Mouse (Mus musculus) layer of hippocampus, postnatal 36 days (tissue): ENCODE measurements around the gene Rrn3. TPM values are rescaled to one million over a fixed set of nuclear protein-coding genes. Genes with fewer than 3 reads are reported as not detected.

Source experiments
- DNase-seq, 2 experiments: peaks; one replicate each; pipeline ENCODE4 v3.0.0; 2022
- microRNA-seq, 2 experiments: library from miRNA; unstranded; fragments of <30 nt; microRNA quantifications; one replicate each; pipeline ENCODE4 v1.2.0; 2021
- total RNA-seq, 2 experiments: library from RNA; stranded (reverse); gene quantifications; 2 replicates each; pipeline ENCODE4 v1.2.3; 2021

Gene Rrn3
- total RNA-seq, 2 experiments from 2014 or later, result 51.2 to 51.4 TPM

DNA sequence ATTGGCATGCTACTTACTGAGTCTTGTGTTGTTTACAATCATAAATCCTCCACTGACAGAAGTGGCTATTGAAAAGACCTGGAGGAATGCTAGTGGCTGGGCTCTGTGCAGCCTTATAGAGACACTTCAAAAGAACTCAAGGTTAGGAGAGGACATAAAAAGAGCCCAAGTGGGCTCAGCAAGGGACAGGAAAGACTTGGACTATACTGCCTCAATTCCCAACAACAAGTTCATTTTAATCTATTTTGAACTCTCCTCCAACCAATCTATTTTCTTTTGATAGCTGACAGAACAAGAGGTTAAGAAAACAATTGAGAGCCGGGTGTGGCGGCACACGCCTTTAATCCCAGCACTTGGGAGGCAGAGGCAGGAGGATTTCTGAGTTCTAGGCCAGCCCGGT lies 73.4 kb downstream of the Rrn3 start:
- DNase-seq, result no peak

Small RNA genes within 50 kb of the gene (microRNA-seq; reads per million reads assigned to microRNA genes)
- gene Gm27734, result 0 reads per million in 2 experiments

Other genes with a start within 250 kb of the Rrn3 start
- gene Parn, start 112.5 kb upstream of the Rrn3 start, total RNA-seq, result 10 to 100 TPM; 24.2 to 25.4 TPM
- 10 to 100 TPM; 37.3 to 39.8 TPM for gene Bfar, start 108.8 kb upstream of the Rrn3 start, total RNA-seq
- 1 to 10 TPM; 5.4 to 6.9 TPM for gene 3110001I22Rik, start 108.8 kb upstream of the Rrn3 start, total RNA-seq
- not detected for gene Pla2g10, start 49.7 kb upstream of the Rrn3 start, total RNA-seq
- 10 to 100 TPM; 78.6 to 95.1 TPM for gene Ntan1, start 38.1 kb downstream of the Rrn3 start, total RNA-seq
- gene Pdxdc1, start 122.4 kb downstream of the Rrn3 start, total RNA-seq, result 10 to 100 TPM; 69.6 to 79.3 TPM
- gene Mpv17l, start 122.5 kb downstream of the Rrn3 start, total RNA-seq, result 10 to 100 TPM; 74.0 to 82.2 TPM
- gene 2900011O08Rik, start 205.9 kb downstream of the Rrn3 start, total RNA-seq, result 100 to 1,000 TPM; 254 to 276 TPM
- 1 to 10 TPM; 1.4 TPM for gene Ifitm7, start 206.2 kb downstream of the Rrn3 start, total RNA-seq